Mouse (Mus musculus) embryonic fibroblast, embryonic 13.5 days (primary cell): ENCODE measurements around the gene Grk5. TPM values are rescaled to one million over a fixed set of nuclear protein-coding genes. Genes with fewer than 3 reads are reported as not detected.
A peak's percentile ranks its signal among the peaks of the same experiment; 100 is the strongest.

Experiments
- H3K27ac ChIP-seq: 2 replicates; pipeline ENCODE4 v1.5.1; 2012; ENCODE audit warnings: low read length, control low read depth, inconsistent platforms; ENCODE audit not compliant: insufficient read depth
- H3K4me1 ChIP-seq: 2 replicates; pipeline ENCODE4 v1.6.1; 2011; ENCODE audit warnings: low read length; ENCODE audit not compliant: control insufficient read depth, insufficient read depth
- H3K4me3 ChIP-seq: 2 replicates; pipeline ENCODE4 v1.5.1; 2011; ENCODE audit warnings: mild to moderate bottlenecking, control low read depth, low read length; ENCODE audit not compliant: insufficient read depth
- CTCF ChIP-seq: IDR thresholded peaks from 2 replicates; pipeline ENCODE4 v1.5.1; 2011; ENCODE audit warnings: mild to moderate bottlenecking, control low read depth, low read length, moderate library complexity, borderline replicate concordance; ENCODE audit not compliant: insufficient read depth
- POLR2A ChIP-seq: IDR thresholded peaks from 2 replicates; pipeline ENCODE4 v1.6.1; 2011; ENCODE audit warnings: low read depth, mild to moderate bottlenecking, control low read depth, low read length, moderate library complexity
- polyA plus RNA-seq: library from polyadenylated mRNA; stranded (reverse); fragments of >200 nt; gene quantifications from 2 replicates; pipeline ENCODE4 v1.2.4, GENCODE M21; 2011; ENCODE audit warnings: low read depth; ENCODE audit not compliant: missing spikeins, insufficient read length

The Grk5 gene
- polyA plus RNA-seq, 1 experiment, result 11.9 TPM

GRCm38 (mm10) chr19:61049413-61049812 is 159.9 kb downstream of the Grk5 start:
- peak overlapping the region; percentile 27 for H3K27ac ChIP-seq
- TF ChIP-seq CTCF (no peak), POLR2A (no peak)
- no peak overlapping the region for H3K4me3 ChIP-seq
- peaks cover 3% of the 10 kb centered on the region; the same call in 1 of the 2 replicates for H3K4me1 ChIP-seq

- H3K27ac ChIP-seq, result no peak overlapping the region
- TF ChIP-seq CTCF, result no peak
- H3K4me1 ChIP-seq, result peaks cover 3% of the 10 kb centered on the region; the same call in 1 of the 2 replicates
- no peak overlapping the region for H3K4me3 ChIP-seq
Observed at GRCm38 (mm10) chr19:61051151-61051550, 161.6 kb downstream of the Grk5 start.

GRCm38 (mm10) chr19:61052008-61052407 is 162.5 kb downstream of the Grk5 start:
- TF ChIP-seq POLR2A, result no peak
- TF ChIP-seq CTCF, result no peak
- H3K27ac ChIP-seq, result no peak overlapping the region
- H3K4me1 ChIP-seq, result peaks cover 3% of the 10 kb centered on the region; the same call in 1 of the 2 replicates
- no peak overlapping the region for H3K4me3 ChIP-seq

- H3K4me1 ChIP-seq, result peaks cover 3% of the 10 kb centered on the region; the same call in 1 of the 2 replicates
- TF ChIP-seq CTCF, result no peak
- no peak for TF ChIP-seq POLR2A
- H3K27ac ChIP-seq, result no peak overlapping the region
- no peak overlapping the region for H3K4me3 ChIP-seq
Observed at GRCm38 (mm10) chr19:61052786-61053185, 163.2 kb downstream of the Grk5 start.

- TF ChIP-seq CTCF (no peak), POLR2A (no peak)
- Histone ChIP-seq H3K4me3 (no peak overlapping the region), H3K4me1 (no peaks in the 10 kb centered on the region), H3K27ac (no peak overlapping the region)
Observed at GRCm38 (mm10) chr19:61056783-61057410, 167.3 kb downstream of the Grk5 start.

- TF ChIP-seq CTCF (no peak), POLR2A (no peak)
- Histone ChIP-seq H3K4me3 (no peak overlapping the region), H3K27ac (no peak overlapping the region), H3K4me1 (no peaks in the 10 kb centered on the region)
Observed at GRCm38 (mm10) chr19:61057581-61057980, 168.0 kb downstream of the Grk5 start.

GRCm38 (mm10) chr19:61064386-61064785 is 174.8 kb downstream of the Grk5 start:
- H3K4me3 ChIP-seq, result no peak overlapping the region
- no peak overlapping the region for H3K27ac ChIP-seq
- no peaks in the 10 kb centered on the region for H3K4me1 ChIP-seq
- TF ChIP-seq CTCF (no peak), POLR2A (no peak)

GRCm38 (mm10) chr19:61065011-61065410 is 175.5 kb downstream of the Grk5 start:
- TF ChIP-seq CTCF (no peak), POLR2A (no peak)
- H3K27ac ChIP-seq, result no peak overlapping the region
- H3K4me1 ChIP-seq, result no peaks in the 10 kb centered on the region
- no peak overlapping the region for H3K4me3 ChIP-seq

- peaks cover 3% of the 10 kb centered on the region; the same call in 1 of the 2 replicates for H3K4me1 ChIP-seq
- H3K4me3 ChIP-seq, result no peak overlapping the region
- no peak overlapping the region for H3K27ac ChIP-seq
- TF ChIP-seq CTCF (no peak), POLR2A (no peak)
Observed at GRCm38 (mm10) chr19:61078622-61079021, 189.1 kb downstream of the Grk5 start.

- TF ChIP-seq CTCF (no peak), POLR2A (no peak)
- Histone ChIP-seq H3K4me3 (no peak overlapping the region), H3K27ac (peak overlapping the region; percentile 19; the same call in 1 of the 2 replicates), H3K4me1 (peaks cover 3% of the 10 kb centered on the region; the same call in 1 of the 2 replicates)
Observed at GRCm38 (mm10) chr19:61080251-61080749, 190.8 kb downstream of the Grk5 start.
